Mouse (Mus musculus): ENCODE measurements around the gene Tmem136.

DNA sequence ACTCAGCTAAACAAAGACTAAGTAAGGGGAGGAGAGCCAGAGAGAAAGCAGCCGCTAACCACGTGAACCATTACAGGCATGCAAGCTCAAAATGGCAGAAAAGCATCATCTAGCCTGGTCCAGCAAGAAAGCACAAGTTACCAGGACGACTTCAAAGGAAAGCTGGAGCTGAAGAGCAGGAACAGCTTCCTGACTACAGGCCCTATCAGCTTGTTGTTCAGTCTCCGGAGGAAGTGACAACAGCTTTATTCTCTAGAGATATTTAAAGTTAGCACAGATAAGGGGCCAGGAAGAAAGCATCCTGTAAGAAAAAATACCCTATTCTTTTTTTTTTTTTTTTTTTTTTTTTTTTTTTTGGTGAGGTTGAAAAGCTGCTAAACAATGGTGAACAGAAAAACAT, 17.4 kb downstream of the Tmem136 start:
- TF ChIP-seq MAFK (IDR thresholded peaks at IDR 0.05; ENCODE audit: borderline replicate concordance, low read depth, low read length) (no peak), CTCF (IDR thresholded peaks at IDR 0.05 in 2 of 3, conservative IDR thresholded peaks at IDR 0.05 in 1 of 3; ENCODE audit: control insufficient read depth in 1 of 3, insufficient read depth in 1 of 3, low read depth in 2 of 3, low read length in 3 of 3, poor library complexity in 1 of 3, severe bottlenecking in 1 of 3) (no peak), E2F4 (IDR thresholded peaks at IDR 0.05; ENCODE audit: borderline replicate concordance, low read depth, low read length) (no peak), JUND (IDR thresholded peaks at IDR 0.05; ENCODE audit: low read depth, low read length) (no peak), MAX (IDR thresholded peaks at IDR 0.05; ENCODE audit: low read length) (no peak), ZNF384 (IDR thresholded peaks at IDR 0.05; ENCODE audit: low read depth, low read length) (peak; percentile 96), EP300 (IDR thresholded peaks at IDR 0.05; ENCODE audit: low read depth in 1 of 2, low read length in 2 of 2) (peak in 1 of 2 experiments; percentile 68; a peak in 2 of 4 replicates), POLR2A (IDR thresholded peaks at IDR 0.05; ENCODE audit: control insufficient read depth in 1 of 2, insufficient read depth in 1 of 2, low read depth in 1 of 2, low read length in 2 of 2, poor library complexity in 1 of 2) (no peak), TCF12 (IDR thresholded peaks at IDR 0.05; ENCODE audit: low read depth, low read length) (no peak), SIN3A (IDR thresholded peaks at IDR 0.05; ENCODE audit: low read length) (no peak; the same call in 1 of the 2 replicates), POLR2AphosphoS5 (IDR thresholded peaks at IDR 0.05; ENCODE audit: borderline replicate concordance, low read depth, low read length) (no peak), KAT2A (conservative IDR thresholded peaks at IDR 0.05; ENCODE audit: low read depth, low read length) (no peak), ZKSCAN1 (IDR thresholded peaks at IDR 0.05; ENCODE audit: low read depth, low read length) (no peak)
